Mouse (Mus musculus) myocyte (in vitro differentiated cells): ENCODE measurements around the gene Ankrd36. TPM values are rescaled to one million over a fixed set of nuclear protein-coding genes. Genes with fewer than 3 reads are reported as not detected.
A peak's percentile ranks its signal among the peaks of the same experiment; 100 is the strongest.

Experiments used
- H3K27me3 ChIP-seq: one replicate; pipeline ENCODE4 v1.6.1; 2011; ENCODE audit not compliant: control insufficient read depth, insufficient read depth, insufficient read length
- H3K36me3 ChIP-seq: one replicate; pipeline ENCODE4 v1.6.1; 2011; ENCODE audit not compliant: control insufficient read depth, insufficient read depth
- H3K4me2 ChIP-seq: one replicate; pipeline ENCODE4 v1.6.1; 2011; ENCODE audit warnings: low read depth, control low read depth
- H3K4me3 ChIP-seq: one replicate; pipeline ENCODE4 v1.5.1; 2011; ENCODE audit warnings: mild to moderate bottlenecking, control low read depth, moderate library complexity
- H3K79me2 ChIP-seq: one replicate; pipeline ENCODE4 v1.6.1; 2011; ENCODE audit not compliant: control insufficient read depth, insufficient read depth
- H3ac ChIP-seq: one replicate; pipeline ENCODE4 v1.6.1; 2011; ENCODE audit not compliant: control insufficient read depth, insufficient read length
- CEBPB ChIP-seq: IDR thresholded peaks from 2 replicates; pipeline ENCODE4 v1.6.1; 2011; ENCODE audit warnings: mild to moderate bottlenecking, moderate library complexity; ENCODE audit not compliant: poor library complexity, insufficient read depth, severe bottlenecking
- E2F4 ChIP-seq: IDR thresholded peaks from one replicate; pipeline ENCODE4 v1.6.1; 2011; ENCODE audit warnings: mild to moderate bottlenecking, control low read depth, moderate library complexity; ENCODE audit not compliant: insufficient read depth
- MAX ChIP-seq: IDR thresholded peaks from one replicate; pipeline ENCODE4 v1.6.1; 2011; ENCODE audit warnings: low read depth, mild to moderate bottlenecking, control low read depth
- MYOD1 ChIP-seq, 3 experiments: IDR thresholded peaks; one replicate each; pipeline ENCODE4 v1.6.1; 2011; ENCODE audit warnings: control low read depth in 2 of 3, low read depth in 2 of 3, mild to moderate bottlenecking in 2 of 3, moderate library complexity in 1 of 3; ENCODE audit not compliant: insufficient read length in 2 of 3, control insufficient read depth in 1 of 3
- MYOG ChIP-seq, 3 experiments: IDR thresholded peaks; one replicate each; pipeline ENCODE4 v1.6.1; 2011; ENCODE audit warnings: control low read depth in 2 of 3, low read depth in 2 of 3, mild to moderate bottlenecking in 2 of 3; ENCODE audit not compliant: insufficient read length in 2 of 3, control insufficient read depth in 1 of 3, insufficient read depth in 1 of 3
- POLR2A ChIP-seq: IDR thresholded peaks from one replicate; pipeline ENCODE4 v1.6.1; 2011; ENCODE audit warnings: low read depth, mild to moderate bottlenecking, control low read depth, moderate library complexity; ENCODE audit not compliant: insufficient read length
- POLR2AphosphoS2 ChIP-seq: IDR thresholded peaks from one replicate; pipeline ENCODE4 v1.6.1; 2011; ENCODE audit warnings: low read depth, control low read depth; ENCODE audit not compliant: insufficient read length
- REST ChIP-seq: IDR thresholded peaks from one replicate; pipeline ENCODE4 v1.6.1; 2011; ENCODE audit warnings: mild to moderate bottlenecking, control low read depth, moderate library complexity; ENCODE audit not compliant: insufficient read depth, insufficient read length
- SRF ChIP-seq: IDR thresholded peaks from one replicate; pipeline ENCODE4 v1.6.1; 2011; ENCODE audit warnings: low read depth; ENCODE audit not compliant: control insufficient read depth, insufficient read length
- TCF12 ChIP-seq: IDR thresholded peaks from one replicate; pipeline ENCODE4 v1.6.1; 2011; ENCODE audit warnings: mild to moderate bottlenecking, control low read depth; ENCODE audit not compliant: poor library complexity, insufficient read depth, severe bottlenecking
- TCF3 ChIP-seq: IDR thresholded peaks from one replicate; pipeline ENCODE4 v1.6.1; 2011; ENCODE audit warnings: low read depth, control low read depth; ENCODE audit not compliant: insufficient read length
- USF1 ChIP-seq: IDR thresholded peaks from one replicate; pipeline ENCODE4 v1.6.1; 2011; ENCODE audit warnings: low read depth, mild to moderate bottlenecking, control low read depth, moderate library complexity
- polyA plus RNA-seq: library from polyadenylated mRNA; unstranded; fragments of >200 nt; fragmentation: generic; extraction: Trizol; gene quantifications from one replicate; pipeline ENCODE4 v1.2.1, GENCODE M21; 2012; ENCODE audit warnings: missing spikeins

The Ankrd36 gene
- not detected for polyA plus RNA-seq

- H3K4me2 ChIP-seq = no peak within 1 kb of the TSS
- H3ac ChIP-seq = no peak within 1 kb of the TSS
- no peaks in the 10 kb centered on the region for H3K79me2 ChIP-seq
- no peak for TF ChIP-seq TCF12
- TF ChIP-seq E2F4 = no peak
- no peak for TF ChIP-seq POLR2A
- TF ChIP-seq REST = no peak
- TF ChIP-seq CEBPB = no peak
- TF ChIP-seq TCF3 = no peak
- TF ChIP-seq MYOD1 (IDR thresholded peaks at IDR 0.05; ENCODE audit: control insufficient read depth in 1 of 3, insufficient read length in 2 of 3, low read depth in 2 of 3) = no peak
- TF ChIP-seq MAX = no peak
- TF ChIP-seq SRF = no peak
- TF ChIP-seq MYOG (IDR thresholded peaks at IDR 0.05; ENCODE audit: control insufficient read depth in 1 of 3, insufficient read depth in 1 of 3, insufficient read length in 2 of 3, low read depth in 2 of 3) = no peak
- no peak for TF ChIP-seq USF1
- TF ChIP-seq POLR2AphosphoS2 = no peak
- H3K36me3 ChIP-seq = no peaks in the 10 kb centered on the region
- no peaks in the 10 kb centered on the region for H3K27me3 ChIP-seq
- no peak within 1 kb of the TSS for H3K4me3 ChIP-seq
Measured at GRCm38 (mm10) chr11:5569474-5569873, at the start of gene Ankrd36. Gene Ankrd36, plus strand, starts transcription at chr11:5569684.

DNA sequence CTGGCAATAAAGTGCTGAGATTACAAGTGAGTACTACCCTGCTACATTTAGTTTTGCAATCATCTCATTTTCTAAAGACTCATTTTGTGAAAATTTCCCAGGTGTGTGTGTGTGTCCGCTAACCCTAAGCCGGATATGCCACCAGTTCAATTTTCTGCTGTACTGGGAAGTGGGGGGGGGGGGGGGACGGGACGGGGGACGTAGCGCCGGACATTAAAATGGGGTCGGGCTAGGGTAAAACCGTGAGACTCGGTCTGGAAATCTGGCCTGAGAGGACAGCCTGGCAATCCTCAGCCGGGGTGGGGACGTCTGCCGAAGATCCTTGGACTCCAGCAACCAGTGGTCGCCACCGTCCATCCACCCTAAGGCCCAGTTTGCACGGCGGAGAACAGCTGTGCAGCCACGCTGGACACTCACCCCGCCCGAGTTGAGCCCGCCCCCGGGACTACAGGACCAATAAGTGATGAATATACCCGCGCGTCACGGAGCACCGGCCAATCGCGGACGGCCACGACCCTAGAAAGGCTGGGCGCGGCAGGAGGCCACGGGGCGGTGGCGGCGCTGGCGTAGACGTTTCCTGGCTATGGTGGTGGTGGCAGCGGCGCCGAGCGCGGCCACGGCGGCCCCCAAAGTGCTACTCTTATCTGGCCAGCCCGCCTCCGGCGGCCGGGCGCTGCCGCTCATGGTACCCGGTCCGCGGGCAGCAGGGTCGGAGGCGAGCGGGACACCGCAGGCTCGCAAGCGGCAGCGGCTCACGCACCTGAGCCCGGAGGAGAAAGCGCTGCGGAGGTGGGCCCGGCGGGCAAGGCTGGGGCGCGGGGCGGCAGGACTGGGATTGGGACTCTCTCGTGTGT is 48.8 kb upstream of the Ankrd36 start, which contains the start of gene Xbp1:
TSS of gene Xbp1 (plus strand) at position 248 of the 854 bp plus-strand sequence.
- Histone ChIP-seq H3K4me3 (peak within 1 kb of the TSS; percentile 75), H3K79me2 (peaks cover 29% of the 10 kb centered on the region), H3K27me3 (no peaks in the 10 kb centered on the region), H3K36me3 (peaks cover 35% of the 10 kb centered on the region), H3K4me2 (peak within 1 kb of the TSS; percentile 92), H3ac (peak within 1 kb of the TSS; percentile 64)
- TF ChIP-seq REST = peak; percentile 11
- no peak for TF ChIP-seq TCF3
- no peak for TF ChIP-seq MAX
- no peak for TF ChIP-seq USF1
- peak; percentile 97 for TF ChIP-seq POLR2A
- TF ChIP-seq POLR2AphosphoS2 = peak; percentile 98
- TF ChIP-seq SRF = no peak
- peak; percentile 17 to 94 (median 93) for TF ChIP-seq MYOD1 (IDR thresholded peaks at IDR 0.05; ENCODE audit: control insufficient read depth in 1 of 3, insufficient read length in 2 of 3, low read depth in 2 of 3)
- no peak for TF ChIP-seq E2F4
- peak; percentile 47 to 97 (median 96) for TF ChIP-seq MYOG (IDR thresholded peaks at IDR 0.05; ENCODE audit: control insufficient read depth in 1 of 3, insufficient read depth in 1 of 3, insufficient read length in 2 of 3, low read depth in 2 of 3)
- TF ChIP-seq CEBPB = no peak
- TF ChIP-seq TCF12 = peak; percentile 8

GRCm38 (mm10) chr11:5521266-5521515 is 48.3 kb upstream of the Ankrd36 start:
- peak overlapping the region; percentile 64 for H3ac ChIP-seq
- no peak for TF ChIP-seq TCF3
- TF ChIP-seq SRF = no peak
- TF ChIP-seq MYOG (IDR thresholded peaks at IDR 0.05; ENCODE audit: control insufficient read depth in 1 of 3, insufficient read depth in 1 of 3, insufficient read length in 2 of 3, low read depth in 2 of 3) = peak in 1 of 3 experiments; percentile 52
- no peak for TF ChIP-seq REST
- no peak for TF ChIP-seq POLR2A
- TF ChIP-seq TCF12 = no peak
- no peaks in the 10 kb centered on the region for H3K27me3 ChIP-seq
- H3K36me3 ChIP-seq = peaks cover 41% of the 10 kb centered on the region
- peaks cover 29% of the 10 kb centered on the region for H3K79me2 ChIP-seq
- H3K4me3 ChIP-seq = peak overlapping the region; percentile 75
- H3K4me2 ChIP-seq = no peak overlapping the region

DNA sequence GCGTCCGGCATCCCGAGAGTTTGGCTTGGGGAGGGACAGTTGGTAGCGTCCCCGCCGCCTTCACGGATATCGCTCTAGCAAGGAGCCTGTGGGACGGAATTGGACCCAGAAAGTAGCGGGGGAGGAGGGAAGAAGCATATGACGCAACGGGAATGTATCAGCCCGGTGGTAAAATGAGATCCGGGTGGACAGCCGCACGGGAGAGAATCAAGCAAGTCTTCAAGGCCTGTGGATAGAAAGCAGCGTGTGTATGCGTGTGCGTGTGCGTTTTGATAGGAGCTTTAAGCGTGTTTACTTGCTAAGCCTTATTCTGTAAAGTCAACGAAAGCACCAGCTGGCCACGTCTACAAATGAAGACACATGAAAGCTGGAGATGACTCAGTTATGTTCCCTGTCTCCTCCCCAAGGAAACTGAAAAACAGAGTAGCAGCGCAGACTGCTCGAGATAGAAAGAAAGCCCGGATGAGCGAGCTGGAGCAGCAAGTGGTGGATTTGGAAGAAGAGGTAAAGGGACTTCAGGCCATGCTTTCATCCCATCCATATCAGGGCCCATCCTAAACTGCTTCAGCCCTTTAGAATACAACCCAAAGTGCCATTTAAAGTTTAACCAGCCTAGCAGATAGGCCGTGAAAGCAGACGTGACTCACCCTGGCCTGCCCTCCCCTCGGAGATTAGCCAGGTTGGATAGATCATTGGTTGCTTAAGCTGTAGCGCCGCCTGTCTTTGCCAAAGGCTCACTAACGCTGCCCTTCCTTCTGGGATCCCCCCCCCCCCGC is 47.8 kb upstream of the Ankrd36 start:
- peaks cover 29% of the 10 kb centered on the region for H3K79me2 ChIP-seq
- TF ChIP-seq TCF3 (no peak), CEBPB (peak; percentile 71), POLR2AphosphoS2 (peak; percentile 74), SRF (no peak), POLR2A (peak; percentile 40), E2F4 (no peak), MYOG (IDR thresholded peaks at IDR 0.05; ENCODE audit: control insufficient read depth in 1 of 3, insufficient read depth in 1 of 3, insufficient read length in 2 of 3, low read depth in 2 of 3) (peak in 1 of 3 experiments; percentile 6), MYOD1 (IDR thresholded peaks at IDR 0.05; ENCODE audit: control insufficient read depth in 1 of 3, insufficient read length in 2 of 3, low read depth in 2 of 3) (no peak), MAX (peak; percentile 23)
- H3K4me2 ChIP-seq = peak overlapping the region; percentile 67
- H3K27me3 ChIP-seq = no peaks in the 10 kb centered on the region
- peaks cover 46% of the 10 kb centered on the region for H3K36me3 ChIP-seq
- peak overlapping the region; percentile 75 for H3K4me3 ChIP-seq
- peak overlapping the region; percentile 64 for H3ac ChIP-seq
